Mouse (Mus musculus): ENCODE measurements around the gene Klhl5.

GRCm38 (mm10) chr5:65094902-65095545, 12.3 kb upstream of the Klhl5 start:
- TF ChIP-seq POLR2A (IDR thresholded peaks at IDR 0.05; ENCODE audit: insufficient read depth, low read depth, low read length) (no peak), CTCF (IDR thresholded peaks at IDR 0.05) (no peak), EP300 (IDR thresholded peaks at IDR 0.05; ENCODE audit: insufficient read depth, low read depth, low read length) (no peak)
